Mouse (Mus musculus): ENCODE measurements around the gene Mst1r.

The Mst1r gene

GRCm38 (mm10) chr9:107910025-107910769 lies 3.5 kb downstream of the Mst1r start:
- no peak for DNase-seq (ENCODE audit: low read depth, low spot score)

- no peak for DNase-seq (ENCODE audit: low read depth, low spot score)
Observed at GRCm38 (mm10) chr9:107914764-107915420, 8.2 kb downstream of the Mst1r start.

- no peak for DNase-seq (ENCODE audit: low read depth, low spot score)
Observed at GRCm38 (mm10) chr9:107917895-107918608, 11.4 kb downstream of the Mst1r start.

- DNase-seq (ENCODE audit: low read depth, low spot score), result no peak
Observed at GRCm38 (mm10) chr9:107918884-107919283, 12.2 kb downstream of the Mst1r start.

- DNase-seq (ENCODE audit: low read depth, low spot score), result no peak
Observed at GRCm38 (mm10) chr9:107919441-107919840, 12.8 kb downstream of the Mst1r start.

GRCm38 (mm10) chr9:107923021-107923420 lies 16.3 kb downstream of the Mst1r start:
- peak; percentile 52 for DNase-seq (ENCODE audit: low read depth, low spot score)

- DNase-seq (ENCODE audit: low read depth, low spot score), result peak; percentile 48
Observed at GRCm38 (mm10) chr9:107923956-107924355, 17.3 kb downstream of the Mst1r start.

- no peak for DNase-seq (ENCODE audit: low read depth, low spot score)
Observed at GRCm38 (mm10) chr9:107925251-107925650, 18.6 kb downstream of the Mst1r start.

GRCm38 (mm10) chr9:107926920-107927420 lies 20.3 kb downstream of the Mst1r start:
- no peak for DNase-seq (ENCODE audit: low read depth, low spot score)

- DNase-seq (ENCODE audit: low read depth, low spot score), result no peak
Observed at GRCm38 (mm10) chr9:107927749-107928148, 21.1 kb downstream of the Mst1r start.

- DNase-seq (ENCODE audit: low read depth, low spot score), result no peak
Observed at GRCm38 (mm10) chr9:107928169-107928568, 21.5 kb downstream of the Mst1r start, which contains the start of gene Actl11. Actl11 (plus strand) TSS chr9:107928469.

GRCm38 (mm10) chr9:107932221-107932620 lies 25.5 kb downstream of the Mst1r start:
- no peak for DNase-seq (ENCODE audit: low read depth, low spot score)

- peak; percentile 50 for DNase-seq (ENCODE audit: low read depth, low spot score)
Observed at GRCm38 (mm10) chr9:107934146-107934545, 27.5 kb downstream of the Mst1r start.

GRCm38 (mm10) chr9:107935374-107935773 lies 28.7 kb downstream of the Mst1r start, which contains the start of gene Camkv:
Camkv (plus strand) TSS chr9:107935674.
- no peak for DNase-seq (ENCODE audit: low read depth, low spot score)

- DNase-seq (ENCODE audit: low read depth, low spot score), result peak; percentile 51
Observed at GRCm38 (mm10) chr9:107935790-107936214, 29.1 kb downstream of the Mst1r start.

GRCm38 (mm10) chr9:107936215-107936822 lies 29.6 kb downstream of the Mst1r start:
- DNase-seq (ENCODE audit: low read depth, low spot score), result no peak

GRCm38 (mm10) chr9:107936831-107937230 lies 30.2 kb downstream of the Mst1r start:
- no peak for DNase-seq (ENCODE audit: low read depth, low spot score)

- DNase-seq (ENCODE audit: low read depth, low spot score), result peak; percentile 18
Observed at GRCm38 (mm10) chr9:107947241-107948194, 40.8 kb downstream of the Mst1r start.

- DNase-seq (ENCODE audit: low read depth, low spot score), result no peak
Observed at GRCm38 (mm10) chr9:107949184-107949921, 42.7 kb downstream of the Mst1r start.

GRCm38 (mm10) chr9:107949922-107950235 lies 43.2 kb downstream of the Mst1r start, which contains the start of gene Traip:
Traip (plus strand) TSS chr9:107950136.
- no peak for DNase-seq (ENCODE audit: low read depth, low spot score)

Measured in A20 (cell line).